Mouse (Mus musculus): ENCODE data around the gene Spen. TPM values are rescaled to one million over a fixed set of nuclear protein-coding genes. Genes with fewer than 3 reads are reported as not detected.

Gene Spen
- total RNA-seq, 1 experiment: 58.6 TPM

DNA sequence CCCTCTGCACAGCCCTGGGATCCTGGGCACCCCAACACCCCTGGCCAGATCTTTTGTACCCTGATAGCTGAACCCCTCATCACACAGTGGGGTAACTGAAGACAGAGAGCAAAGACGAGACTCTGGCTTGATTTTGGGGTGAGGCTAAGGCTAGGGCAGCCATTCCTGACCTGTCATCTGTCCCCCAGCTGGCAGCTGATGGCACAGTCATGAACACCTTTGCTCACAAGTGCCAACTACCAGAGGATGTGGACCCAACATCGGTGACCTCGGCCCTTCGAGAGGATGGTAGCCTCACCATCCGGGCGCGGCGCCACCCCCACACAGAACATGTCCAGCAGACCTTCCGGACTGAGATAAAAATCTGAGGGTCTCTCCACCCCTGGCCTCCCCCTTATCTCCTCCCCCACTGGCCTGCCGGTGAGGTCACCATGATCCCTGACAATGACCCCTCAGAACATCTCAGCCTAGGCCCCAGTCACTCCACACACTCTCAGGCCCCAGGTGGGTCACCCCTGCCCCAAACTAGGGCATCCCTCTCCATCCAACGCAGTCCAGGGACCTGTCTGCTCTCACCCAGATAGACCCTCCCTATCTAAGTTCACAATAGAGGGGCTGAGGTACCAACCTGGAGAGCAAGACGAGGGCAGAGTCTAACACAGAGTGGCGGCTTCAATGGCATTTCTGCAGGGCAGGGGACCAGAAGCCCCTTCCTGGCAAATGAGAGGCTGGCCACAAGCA, 114.5 kb downstream of the Spen start:
- Histone ChIP-seq H3K4me3 (ENCODE audit: insufficient read depth in 1 of 2, low read depth in 1 of 2, low read length in 2 of 2, poor library complexity in 1 of 2, severe bottlenecking in 1 of 2) (no peak overlapping the region), H3K27ac (ENCODE audit: insufficient read depth, low read depth, low read length, poor library complexity, severe bottlenecking) (no peak overlapping the region), H3K9ac (ENCODE audit: insufficient read depth, low read depth, low read length, poor library complexity, severe bottlenecking) (no peak overlapping the region), H3K36me3 (ENCODE audit: control insufficient read depth, insufficient read depth, low read length, poor library complexity, severe bottlenecking) (no peaks in the 10 kb centered on the region), H3K4me1 (ENCODE audit: control insufficient read depth in 2 of 2, insufficient read depth in 2 of 2, low read length in 2 of 2, poor library complexity in 1 of 2) (peaks cover 0 to 26% of the 10 kb centered on the region in 2 experiments; a peak in 2 of 4 replicates), H3K9me3 (ENCODE audit: control insufficient read depth, insufficient read depth, low read depth, low read length) (no peaks in the 10 kb centered on the region)
- no peak for DNase-seq (ENCODE audit: low read depth, low spot score)
- TF ChIP-seq MAFK (IDR thresholded peaks at IDR 0.05; ENCODE audit: insufficient read depth, low read depth, low read length): no peak
- in situ Hi-C loops (cut with MboI; ENCODE audit: low sequenced_read_pairs in 2 of 2, unreplicated experiment in 2 of 2): no loop called here

DNA sequence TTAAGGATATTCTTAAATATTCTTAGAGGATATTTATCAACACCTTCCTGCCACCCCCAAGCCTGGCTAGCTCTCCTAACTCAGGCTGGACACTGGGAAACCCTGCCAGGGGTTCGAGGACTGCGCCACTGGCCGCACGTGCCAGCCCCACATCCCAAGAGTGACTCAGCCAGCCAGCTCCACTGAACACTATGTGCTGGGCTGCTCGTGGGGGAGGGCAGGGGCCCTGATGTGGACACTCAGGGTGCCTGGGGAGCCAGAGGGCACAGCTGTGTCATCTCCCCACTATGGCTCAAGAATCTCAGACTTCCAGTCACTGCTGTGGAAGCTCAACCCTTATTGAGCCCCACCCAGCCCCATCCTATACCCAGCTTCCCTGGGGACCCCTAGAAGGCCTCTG, 115.1 kb downstream of the Spen start:
- Histone ChIP-seq H3K36me3 (ENCODE audit: control insufficient read depth, insufficient read depth, low read length, poor library complexity, severe bottlenecking) (no peaks in the 10 kb centered on the region), H3K9me3 (ENCODE audit: control insufficient read depth, insufficient read depth, low read depth, low read length) (no peaks in the 10 kb centered on the region), H3K4me3 (ENCODE audit: insufficient read depth in 1 of 2, low read depth in 1 of 2, low read length in 2 of 2, poor library complexity in 1 of 2, severe bottlenecking in 1 of 2) (no peak overlapping the region), H3K9ac (ENCODE audit: insufficient read depth, low read depth, low read length, poor library complexity, severe bottlenecking) (no peak overlapping the region), H3K4me1 (ENCODE audit: control insufficient read depth in 2 of 2, insufficient read depth in 2 of 2, low read length in 2 of 2, poor library complexity in 1 of 2) (peaks cover 0 to 26% of the 10 kb centered on the region in 2 experiments; a peak in 2 of 4 replicates), H3K27ac (ENCODE audit: insufficient read depth, low read depth, low read length, poor library complexity, severe bottlenecking) (no peak overlapping the region)
- TF ChIP-seq MAFK (IDR thresholded peaks at IDR 0.05; ENCODE audit: insufficient read depth, low read depth, low read length) (no peak), ZNF384 (IDR thresholded peaks at IDR 0.05; ENCODE audit: low read depth, low read length) (no peak), CHD2 (IDR thresholded peaks at IDR 0.05; ENCODE audit: low read depth, low read length) (no peak), HCFC1 (IDR thresholded peaks at IDR 0.05; ENCODE audit: borderline replicate concordance, insufficient read depth, low read length) (no peak), ZC3H11A (IDR thresholded peaks at IDR 0.05; ENCODE audit: borderline replicate concordance, low read depth, low read length) (no peak)
- in situ Hi-C loops (cut with MboI; ENCODE audit: low sequenced_read_pairs in 2 of 2, unreplicated experiment in 2 of 2): no loop called here
- no peak for DNase-seq (ENCODE audit: low read depth, low spot score)

DNA sequence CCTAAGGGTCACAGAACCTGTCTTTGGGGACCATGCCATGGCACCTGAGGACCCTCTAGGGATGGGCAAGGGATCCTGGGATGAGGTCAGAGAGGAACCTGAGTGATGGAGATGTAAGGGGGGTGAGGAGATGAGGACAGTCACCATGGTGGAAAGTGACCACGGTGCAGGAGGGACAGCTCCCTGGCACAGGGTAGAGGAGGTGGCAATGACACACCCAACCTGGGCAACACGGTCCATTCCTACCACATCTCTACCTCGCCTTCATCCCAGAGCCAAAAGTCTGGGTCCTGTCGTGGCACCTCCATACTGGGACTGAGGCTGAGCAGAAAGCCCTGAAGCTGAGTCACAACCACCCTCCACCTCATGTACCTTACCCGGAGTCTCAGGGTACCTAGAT, 115.6 kb downstream of the Spen start:
- no peaks in the 10 kb centered on the region for H3K36me3 ChIP-seq (ENCODE audit: control insufficient read depth, insufficient read depth, low read length, poor library complexity, severe bottlenecking)
- DNase-seq (ENCODE audit: low read depth, low spot score): no peak
- in situ Hi-C loops (cut with MboI; ENCODE audit: low sequenced_read_pairs in 2 of 2, unreplicated experiment in 2 of 2): no loop called here
- no peak overlapping the region for H3K4me3 ChIP-seq (ENCODE audit: insufficient read depth in 1 of 2, low read depth in 1 of 2, low read length in 2 of 2, poor library complexity in 1 of 2, severe bottlenecking in 1 of 2)
- H3K4me1 ChIP-seq (ENCODE audit: control insufficient read depth in 2 of 2, insufficient read depth in 2 of 2, low read length in 2 of 2, poor library complexity in 1 of 2): peaks cover 0 to 26% of the 10 kb centered on the region in 2 experiments; a peak in 2 of 4 replicates
- no peak for TF ChIP-seq ZNF384 (IDR thresholded peaks at IDR 0.05; ENCODE audit: low read depth, low read length)
- no peak for TF ChIP-seq CHD2 (IDR thresholded peaks at IDR 0.05; ENCODE audit: low read depth, low read length)
- TF ChIP-seq MAFK (IDR thresholded peaks at IDR 0.05; ENCODE audit: insufficient read depth, low read depth, low read length): no peak
- TF ChIP-seq ZC3H11A (IDR thresholded peaks at IDR 0.05; ENCODE audit: borderline replicate concordance, low read depth, low read length): no peak
- no peak for TF ChIP-seq HCFC1 (IDR thresholded peaks at IDR 0.05; ENCODE audit: borderline replicate concordance, insufficient read depth, low read length)
- no peak overlapping the region for H3K9ac ChIP-seq (ENCODE audit: insufficient read depth, low read depth, low read length, poor library complexity, severe bottlenecking)
- H3K9me3 ChIP-seq (ENCODE audit: control insufficient read depth, insufficient read depth, low read depth, low read length): no peaks in the 10 kb centered on the region
- H3K27ac ChIP-seq (ENCODE audit: insufficient read depth, low read depth, low read length, poor library complexity, severe bottlenecking): no peak overlapping the region

DNA sequence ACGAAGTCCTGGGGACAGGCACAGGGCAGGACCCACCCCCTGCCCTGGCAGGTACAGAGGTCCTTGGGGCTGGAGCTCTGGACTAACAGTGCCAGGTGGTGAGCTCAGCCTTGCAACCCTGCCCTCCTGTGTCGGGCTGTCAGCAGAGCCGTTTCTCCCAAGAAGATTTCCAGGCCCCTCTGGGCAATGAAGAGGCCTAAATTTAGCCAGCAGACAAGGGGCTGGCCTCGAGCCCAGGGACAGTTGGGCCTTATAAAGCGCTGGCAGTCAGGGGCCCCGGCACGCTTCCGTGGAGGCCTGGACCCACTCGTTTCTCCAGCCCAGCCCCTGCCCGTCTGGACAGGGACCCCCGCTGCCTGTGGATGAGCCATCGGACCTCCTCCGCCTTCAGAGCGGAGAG, 117.0 kb downstream of the Spen start:
- H3K27ac ChIP-seq (ENCODE audit: insufficient read depth, low read depth, low read length, poor library complexity, severe bottlenecking): no peak overlapping the region

DNA sequence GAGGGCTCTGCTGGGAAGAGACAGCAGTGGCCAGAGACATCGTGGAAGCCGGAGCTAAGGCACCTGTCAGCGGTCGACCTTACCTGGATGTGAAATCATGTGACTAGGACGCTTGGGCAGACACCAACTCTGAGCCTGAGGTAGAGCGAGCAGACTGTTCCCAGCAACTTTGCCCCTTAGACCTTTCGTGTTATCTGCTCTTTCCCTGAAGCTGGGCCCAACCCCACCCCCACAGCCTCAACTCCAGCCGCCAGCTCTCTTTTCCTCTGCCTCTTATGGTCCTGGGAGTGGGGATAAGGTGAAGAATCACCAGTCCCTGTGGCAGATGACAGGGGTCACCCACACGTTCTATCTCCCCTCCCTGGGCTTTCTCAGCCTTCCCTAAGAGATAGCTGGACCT, 117.5 kb downstream of the Spen start:
- DNase-seq (ENCODE audit: low read depth, low spot score): no peak
- no peak overlapping the region for H3K4me3 ChIP-seq (ENCODE audit: insufficient read depth in 1 of 2, low read depth in 1 of 2, low read length in 2 of 2, poor library complexity in 1 of 2, severe bottlenecking in 1 of 2)
- no peak overlapping the region for H3K27ac ChIP-seq (ENCODE audit: insufficient read depth, low read depth, low read length, poor library complexity, severe bottlenecking)
- no peaks in the 10 kb centered on the region for H3K9me3 ChIP-seq (ENCODE audit: control insufficient read depth, insufficient read depth, low read depth, low read length)
- TF ChIP-seq MAFK (IDR thresholded peaks at IDR 0.05; ENCODE audit: insufficient read depth, low read depth, low read length): no peak
- no peak for TF ChIP-seq CHD2 (IDR thresholded peaks at IDR 0.05; ENCODE audit: low read depth, low read length)
- no peak for TF ChIP-seq ZC3H11A (IDR thresholded peaks at IDR 0.05; ENCODE audit: borderline replicate concordance, low read depth, low read length)
- no peak for TF ChIP-seq ZNF384 (IDR thresholded peaks at IDR 0.05; ENCODE audit: low read depth, low read length)
- TF ChIP-seq HCFC1 (IDR thresholded peaks at IDR 0.05; ENCODE audit: borderline replicate concordance, insufficient read depth, low read length): no peak
- H3K36me3 ChIP-seq (ENCODE audit: control insufficient read depth, insufficient read depth, low read length, poor library complexity, severe bottlenecking): no peaks in the 10 kb centered on the region
- in situ Hi-C loops (cut with MboI; ENCODE audit: low sequenced_read_pairs in 2 of 2, unreplicated experiment in 2 of 2): no loop called here
- H3K9ac ChIP-seq (ENCODE audit: insufficient read depth, low read depth, low read length, poor library complexity, severe bottlenecking): no peak overlapping the region
- peaks cover 0 to 18% of the 10 kb centered on the region in 2 experiments; a peak in 2 of 4 replicates for H3K4me1 ChIP-seq (ENCODE audit: control insufficient read depth in 2 of 2, insufficient read depth in 2 of 2, low read length in 2 of 2, poor library complexity in 1 of 2)

More for the DNA sequence above, 117.0 kb downstream of the Spen start:
- in situ Hi-C loops (cut with MboI; ENCODE audit: low sequenced_read_pairs in 2 of 2, unreplicated experiment in 2 of 2): no loop called here
- no peaks in the 10 kb centered on the region for H3K9me3 ChIP-seq (ENCODE audit: control insufficient read depth, insufficient read depth, low read depth, low read length)
- DNase-seq (ENCODE audit: low read depth, low spot score): no peak
- H3K9ac ChIP-seq (ENCODE audit: insufficient read depth, low read depth, low read length, poor library complexity, severe bottlenecking): no peak overlapping the region
- no peak for TF ChIP-seq HCFC1 (IDR thresholded peaks at IDR 0.05; ENCODE audit: borderline replicate concordance, insufficient read depth, low read length)
- peaks cover 0 to 19% of the 10 kb centered on the region in 2 experiments; a peak in 2 of 4 replicates for H3K4me1 ChIP-seq (ENCODE audit: control insufficient read depth in 2 of 2, insufficient read depth in 2 of 2, low read length in 2 of 2, poor library complexity in 1 of 2)
- H3K36me3 ChIP-seq (ENCODE audit: control insufficient read depth, insufficient read depth, low read length, poor library complexity, severe bottlenecking): no peaks in the 10 kb centered on the region
- no peak overlapping the region for H3K4me3 ChIP-seq (ENCODE audit: insufficient read depth in 1 of 2, low read depth in 1 of 2, low read length in 2 of 2, poor library complexity in 1 of 2, severe bottlenecking in 1 of 2)
